Mouse (Mus musculus) kidney, adult 8-10 months (tissue): Measurements from ENCODE around the gene Muc5b.
"Not testable (repeated sequence)": the region's sequence is repeated elsewhere in the genome, so short reads cannot be mapped to it uniquely, and the experiment has no call there.

Experiments
- DNase-seq, 2 experiments: peaks; one replicate each; pipeline ENCODE4 v3.0.0; 2022

Gene Muc5b

GRCm38 (mm10) chr7:141838779-141839178, at the start of gene Muc5b:
Gene Muc5b (plus strand): TSS chr7:141839070.
- no peak for DNase-seq

GRCm38 (mm10) chr7:141794251-141794650, 44.6 kb upstream of the Muc5b start:
- DNase-seq = no peak

- DNase-seq = no peak
Observed at GRCm38 (mm10) chr7:141803206-141803605, 35.7 kb upstream of the Muc5b start.

- no peak for DNase-seq
Observed at GRCm38 (mm10) chr7:141805384-141805783, 33.5 kb upstream of the Muc5b start.

GRCm38 (mm10) chr7:141807823-141808222, 31.0 kb upstream of the Muc5b start:
- not testable (repeated sequence) for DNase-seq

- not testable (repeated sequence) for DNase-seq
Observed at GRCm38 (mm10) chr7:141809933-141810332, 28.9 kb upstream of the Muc5b start.

GRCm38 (mm10) chr7:141813321-141813720, 25.5 kb upstream of the Muc5b start:
- no peak for DNase-seq

GRCm38 (mm10) chr7:141815361-141815760, 23.5 kb upstream of the Muc5b start:
- DNase-seq = no peak

GRCm38 (mm10) chr7:141817355-141818075, 21.4 kb upstream of the Muc5b start:
- peak; percentile 11 to 46 for DNase-seq

GRCm38 (mm10) chr7:141818267-141818666, 20.6 kb upstream of the Muc5b start:
- DNase-seq = no peak

- no peak for DNase-seq
Observed at GRCm38 (mm10) chr7:141822582-141823261, 16.1 kb upstream of the Muc5b start.

GRCm38 (mm10) chr7:141823699-141824098, 15.2 kb upstream of the Muc5b start:
- no peak for DNase-seq

- DNase-seq = no peak
Observed at GRCm38 (mm10) chr7:141824398-141824797, 14.5 kb upstream of the Muc5b start.

GRCm38 (mm10) chr7:141835941-141836340, 2.9 kb upstream of the Muc5b start:
- no peak for DNase-seq

GRCm38 (mm10) chr7:141836423-141836822, 2.4 kb upstream of the Muc5b start:
- DNase-seq = no peak

- peak in 1 of 2 experiments; percentile 8 for DNase-seq
Observed at GRCm38 (mm10) chr7:141840354-141840753, 1.5 kb downstream of the Muc5b start.

- no peak for DNase-seq
Observed at GRCm38 (mm10) chr7:141861046-141861445, 22.2 kb downstream of the Muc5b start.

GRCm38 (mm10) chr7:141869644-141870043, 30.8 kb downstream of the Muc5b start:
- DNase-seq = no peak

GRCm38 (mm10) chr7:141870553-141870952, 31.7 kb downstream of the Muc5b start:
- DNase-seq = no peak

- no peak for DNase-seq
Observed at GRCm38 (mm10) chr7:141874891-141875290, 36.0 kb downstream of the Muc5b start.

- DNase-seq = no peak
Observed at GRCm38 (mm10) chr7:141878813-141879212, 39.9 kb downstream of the Muc5b start.

GRCm38 (mm10) chr7:141892151-141892550, 53.3 kb downstream of the Muc5b start:
- DNase-seq = no peak

GRCm38 (mm10) chr7:141901825-141902224, 63.0 kb downstream of the Muc5b start:
- DNase-seq = peak in 1 of 2 experiments; percentile 5

GRCm38 (mm10) chr7:141902269-141902729, 63.4 kb downstream of the Muc5b start:
- DNase-seq = peak; percentile 99 to 100
